Mouse (Mus musculus): ENCODE data around the gene Olfr992.

- TF ChIP-seq GATA1 (IDR thresholded peaks at IDR 0.05; ENCODE audit: borderline replicate concordance, low read length): no peak
- TF ChIP-seq FLI1 (IDR thresholded peaks at IDR 0.05; ENCODE audit: low read length): no peak
These were observed 16.6 kb upstream of the Olfr992 start for GRCm38 (mm10) chr2:85425893-85426292.
